Mouse (Mus musculus) forebrain, postnatal 0 days (tissue): ENCODE results near the gene Adamts3. TPM values are rescaled to one million over a fixed set of nuclear protein-coding genes. Genes with fewer than 3 reads are reported as not detected.

Source experiments
- ATAC-seq: fragments of 200-750 bp; cut with Nextera tagmentation; 2 replicates; pipeline ENCODE4 v1.8.0; 2017; ENCODE audit warnings: mild to moderate bottlenecking, moderate library complexity
- DNase-seq: peaks from one replicate; pipeline ENCODE4 v3.0.0-alpha.2; 2015
- H3K27ac ChIP-seq: fragments of 300-500 bp; sonication (generic); 2 replicates; pipeline ENCODE4 v1.5.1; 2014; ENCODE audit warnings: low read depth, mild to moderate bottlenecking, antibody characterized with exemption, low read length, moderate library complexity, mixed read lengths
- H3K27me3 ChIP-seq: fragments of 300-500 bp; sonication (generic); 2 replicates; pipeline ENCODE4 v1.6.1; 2014; ENCODE audit warnings: mild to moderate bottlenecking, low read length, mixed read lengths; ENCODE audit not compliant: insufficient read depth
- H3K36me3 ChIP-seq: fragments of 300-500 bp; sonication (generic); 2 replicates; pipeline ENCODE4 v1.6.1; 2014; ENCODE audit warnings: mild to moderate bottlenecking, moderate library complexity; ENCODE audit not compliant: insufficient read depth
- H3K4me1 ChIP-seq: fragments of 300-500 bp; sonication (generic); 2 replicates; pipeline ENCODE4 v1.6.1; 2014; ENCODE audit warnings: antibody characterized with exemption; ENCODE audit not compliant: insufficient read depth
- H3K4me2 ChIP-seq: fragments of 300-500 bp; sonication (generic); 2 replicates; pipeline ENCODE4 v1.6.1; 2014; ENCODE audit warnings: low read depth, mild to moderate bottlenecking, moderate library complexity
- H3K4me3 ChIP-seq: fragments of 300-500 bp; sonication (generic); 2 replicates; pipeline ENCODE4 v1.5.1; 2014; ENCODE audit warnings: low read depth, low read length, mixed read lengths
- H3K9ac ChIP-seq: fragments of 300-500 bp; sonication (generic); 2 replicates; pipeline ENCODE4 v1.6.1; 2014; ENCODE audit warnings: mild to moderate bottlenecking
- H3K9me3 ChIP-seq: fragments of 300-500 bp; sonication (generic); 2 replicates; pipeline ENCODE4 v1.6.1; 2016; ENCODE audit warnings: low read length
- CTCF ChIP-seq: sonication (generic); IDR thresholded peaks from 2 replicates; pipeline ENCODE4 v1.5.1; 2016; ENCODE audit warnings: antibody characterized with exemption, control low read depth, low read depth
- WGBS: fragments of 180-500 bp; shearing (Covaris S2); extraction: QIAGEN DNeasy Blood & Tissue Kit; methylation state at CpG from one replicate; pipeline ENCODE4 v1.1.7; 2014; 5-methylcytosine and 5-hydroxymethylcytosine counted together
- polyA plus RNA-seq: library from polyadenylated mRNA; unstranded; fragments of >200 nt; fragmentation: Nextera tagmentation; extraction: Ambion mirVana; gene quantifications from 2 replicates; pipeline ENCODE4 v1.2.1, GENCODE M21; 2015
- total RNA-seq: library from RNA; depleted of rRNA; stranded (reverse); fragments of >200 nt; gene quantifications from 2 replicates; pipeline ENCODE4 v1.2.3, GENCODE M21; 2014

Adamts3 gene
- total and polyA plus RNA-seq, 2 experiments from 2014 or later, result 5.8 to 27.0 TPM

DNA sequence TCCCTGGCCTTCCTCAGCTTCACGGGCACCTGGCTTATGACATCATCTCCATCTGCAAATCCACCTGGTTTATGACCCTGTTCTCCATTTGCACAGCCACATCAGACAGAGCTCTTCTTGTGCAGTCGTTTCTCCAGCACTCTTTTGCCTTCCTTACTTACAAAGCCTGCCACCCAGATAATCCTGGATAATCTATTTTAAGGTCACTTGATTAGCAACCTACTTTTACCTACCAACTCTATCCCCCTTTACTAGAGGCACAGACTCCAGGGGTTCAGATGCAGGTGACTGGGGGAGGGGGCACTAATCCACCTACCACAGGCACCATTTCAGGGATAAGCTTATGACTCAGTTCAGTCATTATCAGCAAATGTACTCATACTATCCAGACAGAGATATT is 10.5 kb downstream of the Adamts3 start:
- WGBS, result 32% methylated on average over 2 of the region's 2 CpGs
- no peak overlapping the region for H3K9ac ChIP-seq
- H3K4me2 ChIP-seq, result no peak overlapping the region
- H3K4me3 ChIP-seq, result no peak overlapping the region
- no peak for ATAC-seq
- no peak overlapping the region for H3K27ac ChIP-seq
- no peaks in the 10 kb centered on the region for H3K27me3 ChIP-seq
- DNase-seq, result no peak
- no peaks in the 10 kb centered on the region for H3K9me3 ChIP-seq
- no peak for TF ChIP-seq CTCF
- no peaks in the 10 kb centered on the region for H3K36me3 ChIP-seq
- H3K4me1 ChIP-seq, result no peaks in the 10 kb centered on the region

DNA sequence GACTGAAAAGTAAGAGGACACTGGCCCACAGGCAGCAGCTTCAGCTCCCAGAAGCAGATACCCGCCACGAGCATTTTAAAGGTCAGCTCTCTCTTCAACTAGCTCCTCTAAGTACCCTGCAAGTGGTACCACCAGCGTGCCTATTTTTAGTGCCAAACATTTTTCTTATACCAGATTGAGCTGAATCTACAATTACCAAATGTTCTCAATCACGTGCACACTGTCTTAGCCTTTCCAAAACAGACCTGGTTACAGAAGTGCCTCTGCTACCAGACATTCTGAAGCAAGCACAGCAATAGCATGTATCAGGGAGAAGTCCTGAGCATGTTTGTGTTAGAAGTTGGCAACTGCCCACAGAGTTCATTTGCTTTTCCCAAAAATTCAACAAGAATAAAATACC is 23.5 kb downstream of the Adamts3 start:
- no peaks in the 10 kb centered on the region for H3K36me3 ChIP-seq
- DNase-seq (no peak), ATAC-seq (peak; percentile 69)
- H3K4me3 ChIP-seq, result no peak overlapping the region
- 59% methylated on average over 4 of the region's 4 CpGs for WGBS
- no peaks in the 10 kb centered on the region for H3K4me1 ChIP-seq
- TF ChIP-seq CTCF, result no peak
- no peaks in the 10 kb centered on the region for H3K9me3 ChIP-seq
- no peak overlapping the region for H3K9ac ChIP-seq
- no peak overlapping the region for H3K27ac ChIP-seq
- H3K4me2 ChIP-seq, result no peak overlapping the region
- H3K27me3 ChIP-seq, result no peaks in the 10 kb centered on the region

DNA sequence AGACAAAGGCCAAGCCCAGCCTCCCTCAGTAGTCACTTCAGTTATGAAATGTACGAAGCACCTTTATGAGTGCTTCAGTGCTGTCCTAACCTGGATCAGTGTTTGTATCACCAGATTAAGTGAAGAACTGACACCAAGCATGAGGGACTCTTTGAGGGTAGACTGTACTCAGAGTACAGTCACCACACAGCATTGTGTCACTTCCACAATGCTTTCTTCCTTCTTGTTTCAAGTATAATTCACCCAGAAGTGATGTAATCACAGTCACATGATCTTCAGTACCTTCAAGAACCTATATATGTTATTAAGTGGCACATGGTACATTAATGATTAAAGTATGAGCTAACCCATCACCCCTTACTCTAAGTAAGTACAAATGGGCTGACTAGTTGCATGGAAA is 24.3 kb downstream of the Adamts3 start:
- 93% methylated on average over 1 of the region's 1 CpGs for WGBS
- no peak for TF ChIP-seq CTCF
- Histone ChIP-seq H3K4me2 (no peak overlapping the region), H3K27ac (no peak overlapping the region), H3K9ac (no peak overlapping the region), H3K4me3 (no peak overlapping the region), H3K27me3 (no peaks in the 10 kb centered on the region), H3K9me3 (no peaks in the 10 kb centered on the region), H3K36me3 (no peaks in the 10 kb centered on the region), H3K4me1 (no peaks in the 10 kb centered on the region)
- DNase-seq (no peak), ATAC-seq (no peak)

DNA sequence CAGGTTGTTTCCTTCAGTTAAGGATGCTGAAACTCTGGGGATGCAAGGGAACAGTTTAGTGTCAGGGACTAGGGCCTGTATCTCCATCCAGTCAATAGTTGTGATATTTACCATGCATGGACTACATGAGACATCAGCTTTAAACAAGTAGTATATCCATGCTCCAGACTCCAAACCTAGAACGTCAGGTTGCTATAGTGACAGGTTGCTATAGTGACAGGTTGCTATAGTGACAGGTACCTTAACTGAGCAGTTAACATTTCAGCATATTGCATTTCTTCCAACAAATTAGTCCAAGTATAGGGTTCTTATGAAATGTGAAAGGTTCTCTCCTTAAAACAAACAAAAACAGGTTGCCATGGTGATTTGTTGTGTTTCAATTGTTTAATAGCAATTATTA is 36.6 kb downstream of the Adamts3 start:
- H3K27me3 ChIP-seq, result no peaks in the 10 kb centered on the region
- no peak overlapping the region for H3K4me2 ChIP-seq
- ATAC-seq (peak; percentile 92), DNase-seq (peak; percentile 83)
- H3K9me3 ChIP-seq, result no peaks in the 10 kb centered on the region
- no peak overlapping the region for H3K4me3 ChIP-seq
- TF ChIP-seq CTCF, result no peak
- no peaks in the 10 kb centered on the region for H3K36me3 ChIP-seq
- H3K4me1 ChIP-seq, result peaks cover 6% of the 10 kb centered on the region
- H3K9ac ChIP-seq, result no peak overlapping the region
- WGBS, result 15% methylated on average over 1 of the region's 1 CpGs
- no peak overlapping the region for H3K27ac ChIP-seq

DNA sequence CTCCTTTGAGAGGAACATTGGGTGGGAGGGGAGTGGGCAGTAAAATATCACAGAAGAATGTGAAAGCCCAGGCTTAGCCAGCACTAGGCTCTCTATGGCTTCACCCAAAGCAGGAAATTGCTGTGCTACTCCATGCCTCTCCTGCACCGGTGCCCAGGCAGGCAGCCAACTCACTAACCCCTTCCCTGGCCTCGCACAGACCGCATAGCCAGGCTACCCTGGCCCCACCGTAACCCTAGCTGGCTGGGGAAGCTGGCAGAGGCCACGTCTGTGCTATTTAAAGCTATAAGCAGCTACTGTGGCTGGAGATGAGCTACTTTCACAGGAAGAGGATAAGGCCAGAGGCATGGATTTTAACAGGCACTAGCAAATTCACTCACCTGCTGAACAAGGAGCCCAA is 38.8 kb downstream of the Adamts3 start:
- Histone ChIP-seq H3K27ac (no peak overlapping the region), H3K4me2 (no peak overlapping the region), H3K36me3 (no peaks in the 10 kb centered on the region), H3K9ac (no peak overlapping the region), H3K4me1 (peaks cover 6% of the 10 kb centered on the region), H3K4me3 (no peak overlapping the region), H3K9me3 (no peaks in the 10 kb centered on the region), H3K27me3 (no peaks in the 10 kb centered on the region)
- DNase-seq (peak; percentile 42), ATAC-seq (peak; percentile 44)
- no peak for TF ChIP-seq CTCF
- WGBS, result 23% methylated on average over 5 of the region's 5 CpGs

DNA sequence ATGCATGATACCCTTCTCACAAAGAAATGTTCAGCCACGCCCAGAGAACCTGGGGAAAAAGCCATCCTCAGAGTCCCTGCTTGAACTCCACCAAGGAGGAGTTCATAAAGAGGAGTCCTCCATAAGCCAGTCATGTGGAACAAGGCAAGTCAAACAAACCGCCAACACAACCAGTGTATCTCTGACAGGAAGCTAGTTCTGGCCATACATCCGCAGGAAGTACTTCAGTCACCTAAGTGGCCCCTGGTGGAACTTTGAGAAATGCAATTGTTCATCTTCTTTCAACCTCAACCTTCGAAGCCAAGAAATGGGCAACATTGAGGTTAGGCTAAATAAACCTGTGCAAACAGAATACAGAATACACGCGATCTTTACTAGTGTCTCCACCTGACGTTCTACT is 39.7 kb downstream of the Adamts3 start:
- no peak overlapping the region for H3K27ac ChIP-seq
- H3K4me1 ChIP-seq, result peaks cover 6% of the 10 kb centered on the region
- no peak overlapping the region for H3K4me3 ChIP-seq
- 93% methylated on average over 7 of the region's 7 CpGs for WGBS
- no peak overlapping the region for H3K9ac ChIP-seq
- H3K4me2 ChIP-seq, result no peak overlapping the region
- no peak for TF ChIP-seq CTCF
- H3K9me3 ChIP-seq, result no peaks in the 10 kb centered on the region
- H3K36me3 ChIP-seq, result no peaks in the 10 kb centered on the region
- no peak for ATAC-seq
- no peak for DNase-seq
- H3K27me3 ChIP-seq, result no peaks in the 10 kb centered on the region

DNA sequence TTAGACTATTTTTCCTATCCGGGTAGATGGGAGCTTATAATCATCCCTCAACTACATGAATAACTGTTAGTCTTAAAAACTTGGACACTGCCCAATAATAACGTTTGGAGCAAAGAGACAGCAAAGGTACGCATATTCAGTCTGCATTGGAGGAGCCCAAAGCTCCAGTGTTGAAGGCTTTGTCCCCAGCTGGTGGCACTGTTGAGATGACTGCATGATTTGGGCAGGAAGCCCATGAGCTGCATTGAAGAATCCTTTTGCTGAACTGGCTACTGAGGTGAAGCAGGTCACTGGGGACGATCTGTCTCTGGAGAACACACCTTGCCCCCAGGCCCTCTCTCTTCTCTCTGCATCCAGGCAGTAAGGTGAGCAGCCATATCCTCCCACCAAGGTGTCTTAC is 43.5 kb downstream of the Adamts3 start:
- Histone ChIP-seq H3K27me3 (no peaks in the 10 kb centered on the region), H3K36me3 (no peaks in the 10 kb centered on the region), H3K27ac (no peak overlapping the region), H3K4me2 (no peak overlapping the region), H3K9me3 (no peaks in the 10 kb centered on the region), H3K4me3 (no peak overlapping the region), H3K4me1 (peaks cover 7% of the 10 kb centered on the region), H3K9ac (no peak overlapping the region)
- 73% methylated on average over 4 of the region's 4 CpGs for WGBS
- no peak for DNase-seq
- ATAC-seq, result no peak
- peak; percentile 43 for TF ChIP-seq CTCF

DNA sequence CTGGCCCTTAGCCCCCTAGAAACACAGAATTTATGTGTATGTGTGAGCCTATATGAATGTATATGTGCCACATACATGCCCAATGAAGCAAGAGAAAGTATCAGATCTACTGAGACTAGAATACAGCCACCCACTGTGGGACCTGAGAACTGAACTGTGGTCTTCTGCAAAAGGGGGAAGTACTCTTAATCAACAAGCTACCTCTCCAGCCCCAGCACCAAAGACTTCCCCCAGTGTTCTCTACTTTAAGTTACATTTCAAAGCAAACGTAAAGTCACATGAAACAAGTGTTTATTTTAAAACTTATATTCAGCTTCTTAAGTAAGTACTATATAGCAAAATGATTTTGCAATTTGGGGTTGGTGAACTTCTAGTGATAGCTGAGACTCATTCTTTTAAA is 62.0 kb downstream of the Adamts3 start:
- Histone ChIP-seq H3K9ac (no peak overlapping the region), H3K4me3 (no peak overlapping the region), H3K4me2 (no peak overlapping the region), H3K9me3 (no peaks in the 10 kb centered on the region), H3K36me3 (no peaks in the 10 kb centered on the region), H3K27me3 (no peaks in the 10 kb centered on the region), H3K4me1 (no peaks in the 10 kb centered on the region), H3K27ac (no peak overlapping the region)
- no peak for DNase-seq
- 96% methylated on average over 1 of the region's 1 CpGs for WGBS
- ATAC-seq, result no peak
- no peak for TF ChIP-seq CTCF
